Mouse (Mus musculus) brain, embryonic 14.5 days (tissue): Measurements from ENCODE around the gene Atxn7.
"Not testable (repeated sequence)": the region's sequence is repeated elsewhere in the genome, so short reads cannot be mapped to it uniquely, and the experiment has no call there.

Experiments used
- CTCF ChIP-seq: fragments of 200-500 bp; IDR thresholded peaks from 2 replicates; pipeline ENCODE4 v1.5.1; 2012; ENCODE audit warnings: inconsistent platforms, mild to moderate bottlenecking, moderate library complexity, borderline replicate concordance; ENCODE audit not compliant: insufficient read depth, insufficient read length; ENCODE audit errors: extremely low read depth
- POLR2A ChIP-seq: fragments of 200-500 bp; IDR thresholded peaks from 2 replicates; pipeline ENCODE4 v1.6.1; 2012; ENCODE audit warnings: mild to moderate bottlenecking, inconsistent platforms, borderline replicate concordance; ENCODE audit not compliant: poor library complexity, insufficient read depth, insufficient read length, severe bottlenecking; ENCODE audit errors: extremely low read depth

DNA sequence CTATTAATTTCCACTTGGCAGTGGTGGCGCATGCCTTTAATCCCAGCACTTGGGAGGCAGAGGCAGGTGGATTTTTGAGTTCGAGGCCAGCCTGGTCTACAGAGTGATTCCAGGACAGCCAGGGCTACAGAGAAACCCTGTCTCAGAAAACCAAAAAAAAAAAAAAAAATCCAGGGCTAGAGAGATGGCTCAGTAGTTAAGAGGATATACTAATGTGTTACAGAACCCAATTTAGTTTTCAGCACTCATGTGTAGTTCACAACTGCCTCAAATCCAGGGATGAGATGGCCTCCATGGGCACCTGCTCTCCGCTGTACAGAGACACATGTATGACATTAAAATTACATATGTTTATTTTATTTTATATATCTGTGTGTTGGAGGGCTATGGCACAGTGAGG is 9.1 kb upstream of the Atxn7 start:
- not testable (repeated sequence) for TF ChIP-seq CTCF, POLR2A
